Mouse (Mus musculus) G1E (cell line): ENCODE results near the gene Zfp423. TPM values are rescaled to one million over a fixed set of nuclear protein-coding genes. Genes with fewer than 3 reads are reported as not detected.

Experiments used
- ATAC-seq: 2 replicates; pipeline ENCODE4 v1.8.0; 2016; ENCODE audit warnings: mild to moderate bottlenecking; ENCODE audit not compliant: insufficient number of reproducible peaks, poor library complexity, low FRiP score, severe bottlenecking; ENCODE audit errors: extremely low read depth
- DNase-seq: peaks from one replicate; pipeline ENCODE4 v3.0.0; 2012; ENCODE audit warnings: low spot score
- H3K27me3 ChIP-seq: 2 replicates; pipeline ENCODE4 v1.6.1; 2012; ENCODE audit warnings: mild to moderate bottlenecking, low read length, inconsistent platforms; ENCODE audit not compliant: insufficient read depth
- H3K36me3 ChIP-seq: replicated peaks from 2 replicates; pipeline ENCODE3; 2012; ENCODE audit warnings: mild to moderate bottlenecking, inconsistent platforms
- H3K4me1 ChIP-seq: 2 replicates; pipeline ENCODE4 v1.6.1; 2012; ENCODE audit warnings: low read depth, low read length, inconsistent platforms, mixed read lengths; ENCODE audit not compliant: insufficient read depth
- H3K4me3 ChIP-seq: 2 replicates; pipeline ENCODE4 v1.5.1; 2012; ENCODE audit warnings: low read depth, mild to moderate bottlenecking, inconsistent platforms, low read length, moderate library complexity, mixed read lengths
- H3K9me3 ChIP-seq: replicated peaks from 2 replicates; pipeline ENCODE4 v1.6.1; 2012; ENCODE audit warnings: inconsistent platforms
- CTCF ChIP-seq: IDR thresholded peaks from 2 replicates; pipeline ENCODE4 v1.5.1; 2012; ENCODE audit warnings: low read depth, low read length, inconsistent platforms, mixed read lengths
- GATA1 ChIP-seq: IDR thresholded peaks from 2 replicates; pipeline ENCODE4 v1.6.1; 2012; ENCODE audit warnings: borderline replicate concordance, low read length, inconsistent platforms, mixed read lengths
- GATA2 ChIP-seq: IDR thresholded peaks from 2 replicates; pipeline ENCODE4 v1.6.1; 2012; ENCODE audit warnings: low read depth, low read length, inconsistent platforms, borderline replicate concordance
- POLR2AphosphoS5 ChIP-seq: IDR thresholded peaks from 2 replicates; pipeline ENCODE4 v1.6.1; 2012; ENCODE audit warnings: low read depth, low read length, inconsistent platforms; ENCODE audit not compliant: insufficient replicate concordance
- TAL1 ChIP-seq: conservative IDR thresholded peaks from 2 replicates; pipeline ENCODE4 v1.6.1; 2012; ENCODE audit warnings: low read depth, low read length, inconsistent platforms, mixed read lengths
- polyA plus RNA-seq: library from polyadenylated mRNA; stranded (reverse); fragments of >175 nt; gene quantifications from 2 replicates; pipeline ENCODE4 v1.2.3, GENCODE M21; 2012
- total RNA-seq, 2 experiments: library from RNA; stranded (forward) in 1 of 2; stranded (reverse) in 1 of 2; fragments of 200-1000 nt in 1 of 2; fragments of >200 nt in 1 of 2; fragmentation: Nextera tagmentation in 1 of 2; gene quantifications; 2 replicates each; pipeline ENCODE4 v1.2.3; 2014 to 2017

The Zfp423 gene
- total and polyA plus RNA-seq, 3 experiments: not detected

DNA sequence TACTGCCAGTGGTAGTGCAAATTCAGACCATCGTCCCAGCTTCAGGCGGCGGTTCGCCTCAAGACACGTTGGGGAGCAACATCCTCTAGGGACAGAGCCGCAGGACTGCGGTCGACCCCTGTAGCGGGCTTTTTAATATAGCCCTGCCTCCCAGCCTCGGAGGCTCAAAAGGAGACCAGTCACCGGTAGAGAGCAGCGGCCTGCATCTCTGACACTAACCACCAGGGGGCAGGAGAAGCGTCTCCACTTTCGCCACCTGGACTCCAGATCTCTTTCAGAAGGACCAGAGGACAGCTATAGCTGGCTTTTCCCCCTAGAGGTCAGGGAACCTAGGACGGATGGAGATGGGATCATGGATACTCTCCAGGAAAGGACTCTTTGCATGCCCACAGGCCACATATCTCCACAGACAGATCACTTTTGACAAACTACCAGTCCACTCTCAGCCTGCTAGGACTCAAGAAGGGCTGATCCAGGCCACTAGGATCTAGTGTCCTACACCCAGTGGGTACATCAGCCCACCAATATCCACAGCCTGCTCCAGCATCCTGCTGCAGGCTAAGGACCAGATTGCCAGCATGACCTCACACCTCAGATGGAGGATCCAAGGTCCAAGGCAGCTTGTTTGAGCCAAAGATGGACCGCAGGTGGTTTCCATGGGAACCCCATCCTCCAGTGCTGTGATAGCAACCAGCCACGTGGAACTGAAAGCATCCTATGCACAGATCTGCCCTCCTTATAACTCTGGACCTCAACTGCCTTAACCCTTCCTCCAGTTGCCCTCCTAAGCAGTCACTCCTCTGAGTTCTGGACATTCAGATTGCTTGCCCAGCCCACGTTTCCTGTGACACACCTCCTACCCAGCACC is 295.8 kb downstream of the Zfp423 start:
- DNase-seq (no peak), ATAC-seq (no peak)
- no peaks in the 10 kb centered on the region for H3K36me3 ChIP-seq
- no peak for TF ChIP-seq GATA1
- no peak for TF ChIP-seq GATA2
- no peak for TF ChIP-seq POLR2AphosphoS5
- TF ChIP-seq CTCF: no peak
- TF ChIP-seq TAL1: no peak
- H3K9me3 ChIP-seq: peaks cover 94% of the 10 kb centered on the region
- no peaks in the 10 kb centered on the region; the same call in 1 of the 2 replicates for H3K27me3 ChIP-seq
- H3K4me1 ChIP-seq: no peaks in the 10 kb centered on the region
- no peak overlapping the region; the same call in 1 of the 2 replicates for H3K4me3 ChIP-seq

GRCm38 (mm10) chr8:87662811-87663341 is 296.5 kb downstream of the Zfp423 start:
- no peak for TF ChIP-seq CTCF
- no peak for TF ChIP-seq TAL1
- TF ChIP-seq GATA2: no peak
- no peak for TF ChIP-seq POLR2AphosphoS5
- TF ChIP-seq GATA1: no peak
- Histone ChIP-seq H3K4me1 (no peaks in the 10 kb centered on the region), H3K27me3 (no peaks in the 10 kb centered on the region; the same call in 1 of the 2 replicates), H3K9me3 (peaks cover 91% of the 10 kb centered on the region), H3K36me3 (no peaks in the 10 kb centered on the region), H3K4me3 (no peak overlapping the region; the same call in 1 of the 2 replicates)
- DNase-seq (no peak), ATAC-seq (no peak)

GRCm38 (mm10) chr8:87662307-87662771 is 297.1 kb downstream of the Zfp423 start:
- Histone ChIP-seq H3K4me1 (no peaks in the 10 kb centered on the region), H3K4me3 (peak overlapping the region; percentile 23; the same call in 1 of the 2 replicates), H3K27me3 (no peaks in the 10 kb centered on the region; the same call in 1 of the 2 replicates), H3K9me3 (peaks cover 87% of the 10 kb centered on the region), H3K36me3 (no peaks in the 10 kb centered on the region)
- DNase-seq (no peak), ATAC-seq (no peak)
- no peak for TF ChIP-seq GATA1
- TF ChIP-seq POLR2AphosphoS5: no peak
- no peak for TF ChIP-seq GATA2
- TF ChIP-seq CTCF: no peak
- TF ChIP-seq TAL1: no peak

DNA sequence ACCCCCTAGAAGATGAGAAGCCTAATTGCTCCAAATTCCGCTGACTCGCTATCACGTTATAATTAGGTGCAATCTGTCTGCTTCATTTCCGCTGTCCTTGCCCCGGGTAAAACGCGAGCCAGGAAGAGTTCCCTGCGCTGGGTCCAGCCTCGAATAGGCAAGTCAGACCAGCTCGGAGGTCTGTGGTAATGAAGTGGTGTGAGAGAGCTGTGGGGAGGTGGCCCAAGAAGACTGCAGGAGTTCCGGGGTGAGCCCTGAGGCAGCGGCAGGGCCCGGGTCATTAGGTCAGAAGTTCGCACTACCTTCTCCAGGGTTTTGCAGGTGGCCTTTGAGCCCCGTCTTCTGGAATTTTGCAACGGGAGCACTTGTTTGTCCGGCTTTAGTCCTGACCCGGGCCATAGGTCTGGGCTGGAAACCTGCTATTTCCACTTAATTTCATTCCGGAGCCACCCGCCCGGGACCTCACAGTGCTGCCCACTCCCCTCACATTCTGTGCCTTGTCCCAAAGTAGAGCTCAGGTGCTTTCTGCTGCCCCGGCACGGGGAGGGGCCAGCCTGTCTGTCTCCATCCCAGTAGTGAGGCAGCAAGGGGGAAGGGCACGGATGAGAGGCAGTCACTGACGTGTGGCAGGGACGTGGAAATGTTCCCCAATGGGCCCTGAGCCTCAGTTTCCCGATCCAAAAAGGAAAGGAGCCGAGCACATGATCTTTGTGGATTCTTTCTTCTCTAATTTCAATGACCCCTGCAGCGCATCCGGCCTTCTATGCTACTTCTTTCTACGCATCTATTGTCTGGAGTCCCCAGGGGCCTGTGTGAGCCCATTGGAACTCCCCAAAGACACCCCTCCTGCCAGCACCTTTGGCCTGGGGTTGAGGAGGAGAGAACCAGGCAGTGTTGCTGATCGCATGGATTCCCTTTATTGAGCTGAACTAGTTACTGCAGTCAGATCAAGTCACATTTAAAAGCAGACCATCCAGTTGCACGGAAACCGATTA is 298.2 kb downstream of the Zfp423 start:
- Histone ChIP-seq H3K36me3 (no peaks in the 10 kb centered on the region), H3K4me3 (no peak overlapping the region)

GRCm38 (mm10) chr8:87660029-87660915 is 299.1 kb downstream of the Zfp423 start:
- ATAC-seq (no peak), DNase-seq (no peak)
- Histone ChIP-seq H3K36me3 (no peaks in the 10 kb centered on the region), H3K4me1 (no peaks in the 10 kb centered on the region), H3K9me3 (peaks cover 85% of the 10 kb centered on the region), H3K27me3 (no peaks in the 10 kb centered on the region; the same call in 1 of the 2 replicates), H3K4me3 (peak overlapping the region; percentile 13; the same call in 1 of the 2 replicates)
- TF ChIP-seq GATA2 (no peak), GATA1 (no peak), CTCF (no peak), TAL1 (no peak), POLR2AphosphoS5 (no peak)

More for the DNA sequence above, 298.2 kb downstream of the Zfp423 start:
- ATAC-seq (no peak), DNase-seq (no peak)
- no peaks in the 10 kb centered on the region; the same call in 1 of the 2 replicates for H3K27me3 ChIP-seq
- H3K9me3 ChIP-seq: peaks cover 87% of the 10 kb centered on the region
- no peaks in the 10 kb centered on the region for H3K4me1 ChIP-seq
- no peak for TF ChIP-seq GATA2
- TF ChIP-seq POLR2AphosphoS5: no peak
- no peak for TF ChIP-seq GATA1
- no peak for TF ChIP-seq CTCF
- no peak for TF ChIP-seq TAL1
